Mouse (Mus musculus): ENCODE measurements around the gene Gm10645.
A peak's percentile ranks its signal among the peaks of the same experiment; 100 is the strongest.

Gm10645 gene

GRCm38 (mm10) chr8:83169709-83170108 is 3.7 kb upstream of the Gm10645 start:
- peak; percentile 12 to 64 for DNase-seq (ENCODE audit: inconsistent age in 2 of 2, low spot score in 1 of 2)

- DNase-seq (ENCODE audit: inconsistent age in 2 of 2, low spot score in 1 of 2): no peak
Measured at GRCm38 (mm10) chr8:83169127-83169526, 3.2 kb upstream of the Gm10645 start.

GRCm38 (mm10) chr8:83167932-83168331 is 2.0 kb upstream of the Gm10645 start:
- DNase-seq (ENCODE audit: inconsistent age in 2 of 2, low spot score in 1 of 2): no peak

- DNase-seq (ENCODE audit: inconsistent age in 2 of 2, low spot score in 1 of 2): peak; percentile 82 to 92
Measured at GRCm38 (mm10) chr8:83165235-83165930, 587 bp downstream of the Gm10645 start, which contains the start of gene Tbc1d9. Gene Tbc1d9 (plus strand): TSS chr8:83165352.

GRCm38 (mm10) chr8:83160613-83161012 is 5.4 kb downstream of the Gm10645 start:
- no peak for DNase-seq (ENCODE audit: inconsistent age in 2 of 2, low spot score in 1 of 2)

- DNase-seq (ENCODE audit: inconsistent age in 2 of 2, low spot score in 1 of 2): no peak
Measured at GRCm38 (mm10) chr8:83159615-83160014, 6.4 kb downstream of the Gm10645 start.

GRCm38 (mm10) chr8:83158971-83159370 is 7.0 kb downstream of the Gm10645 start:
- no peak for DNase-seq (ENCODE audit: inconsistent age in 2 of 2, low spot score in 1 of 2)

- no peak for DNase-seq (ENCODE audit: inconsistent age in 2 of 2, low spot score in 1 of 2)
Measured at GRCm38 (mm10) chr8:83155110-83155509, 10.9 kb downstream of the Gm10645 start.

GRCm38 (mm10) chr8:83152470-83152869 is 13.5 kb downstream of the Gm10645 start:
- DNase-seq (ENCODE audit: inconsistent age in 2 of 2, low spot score in 1 of 2): no peak

- DNase-seq (ENCODE audit: inconsistent age in 2 of 2, low spot score in 1 of 2): no peak
Measured at GRCm38 (mm10) chr8:83152055-83152454, 13.9 kb downstream of the Gm10645 start.

- no peak for DNase-seq (ENCODE audit: inconsistent age in 2 of 2, low spot score in 1 of 2)
Measured at GRCm38 (mm10) chr8:83149124-83149523, 16.8 kb downstream of the Gm10645 start.

GRCm38 (mm10) chr8:83145421-83145820 is 20.5 kb downstream of the Gm10645 start:
- DNase-seq (ENCODE audit: inconsistent age in 2 of 2, low spot score in 1 of 2): no peak

GRCm38 (mm10) chr8:83144601-83145000 is 21.4 kb downstream of the Gm10645 start:
- DNase-seq (ENCODE audit: inconsistent age in 2 of 2, low spot score in 1 of 2): no peak

GRCm38 (mm10) chr8:83141358-83141757 is 24.6 kb downstream of the Gm10645 start:
- peak in 1 of 2 experiments; percentile 32 for DNase-seq (ENCODE audit: inconsistent age in 2 of 2, low spot score in 1 of 2)

- DNase-seq (ENCODE audit: inconsistent age in 2 of 2, low spot score in 1 of 2): no peak
Measured at GRCm38 (mm10) chr8:83140701-83141111, 25.3 kb downstream of the Gm10645 start.

- no peak for DNase-seq (ENCODE audit: inconsistent age in 2 of 2, low spot score in 1 of 2)
Measured at GRCm38 (mm10) chr8:83140068-83140467, 25.9 kb downstream of the Gm10645 start.

GRCm38 (mm10) chr8:83135086-83135485 is 30.9 kb downstream of the Gm10645 start:
- DNase-seq (ENCODE audit: inconsistent age in 2 of 2, low spot score in 1 of 2): peak; percentile 42 to 81
